In genomic region chr8:35224053-35224924, GRCm38 (mm10) we compare ENCODE assay signal across 23 mouse cellular contexts.
DNase-seq lines count a peak whose midpoint lies in the region; ATAC-seq and TF ChIP-seq lines count a peak whose summit lies in the region.
"Had no signal": no experiment of that assay in that cellular context is flagged by ENCODE, and none has a peak within 500 bp of the region (broad histone marks: within the 10 kb centered on the region; RNA-seq: fewer than 3 reads in every experiment).

No protein-coding gene starts in this region.

- no peaks in the 10 kb centered on the region for H3K36me3 ChIP-seq in kidney, embryonic 14.5 days (ENCODE audit: control insufficient read depth, insufficient read depth, low read length)
- no peaks in the 10 kb centered on the region for H3K36me3 ChIP-seq in lung, postnatal 0 days (ENCODE audit: insufficient read depth, low read length)
- H3K36me3 ChIP-seq in embryonic facial prominence, embryonic 15.5 days: no peaks in the 10 kb centered on the region
- H3K36me3 ChIP-seq in stomach, embryonic 15.5 days: no peaks in the 10 kb centered on the region
- H3K36me3 ChIP-seq: G1E; heart, embryonic 13.5 days; hindbrain, embryonic 13.5 days; limb, embryonic 12.5 days; liver, embryonic 13.5 days; neural tube, embryonic 15.5 days had no signal

- no peak overlapping the region for H3K27ac ChIP-seq in kidney, embryonic 14.5 days (ENCODE audit: low read depth, low read length)
- H3K27ac ChIP-seq in lung, postnatal 0 days (ENCODE audit: low read length): no peak overlapping the region
- 0 out of 2 replicates have a peak overlapping the region, but pooled peaks have one; percentile 22 for H3K27ac ChIP-seq in embryonic facial prominence, embryonic 15.5 days (replicated peaks)
- H3K27ac ChIP-seq in stomach, embryonic 15.5 days: peak overlapping the region; percentile 64
- H3K27ac ChIP-seq: forebrain, embryonic 13.5 days; heart, embryonic 13.5 days; hindbrain, embryonic 13.5 days; limb, embryonic 12.5 days; liver, embryonic 13.5 days; neural tube, embryonic 15.5 days had no signal

- no peaks in the 10 kb centered on the region for H3K27me3 ChIP-seq in kidney, embryonic 14.5 days (ENCODE audit: control insufficient read depth, insufficient read depth, low read length)
- no peaks in the 10 kb centered on the region for H3K27me3 ChIP-seq in lung, postnatal 0 days (replicated peaks; ENCODE audit: insufficient read depth, low read length)
- peaks cover 14% of the 10 kb centered on the region for H3K27me3 ChIP-seq in embryonic facial prominence, embryonic 15.5 days
- H3K27me3 ChIP-seq in stomach, embryonic 15.5 days (replicated peaks): no peaks in the 10 kb centered on the region
- H3K27me3 ChIP-seq: forebrain, embryonic 13.5 days; heart, embryonic 13.5 days; hindbrain, embryonic 13.5 days; limb, embryonic 12.5 days; liver, embryonic 13.5 days; neural tube, embryonic 15.5 days had no signal

- peak; percentile 43; the same call in 1 of the 2 replicates for ATAC-seq in kidney, embryonic 14.5 days (ENCODE audit: low FRiP score, low TSS enrichment)
- peak; percentile 88 for ATAC-seq in lung, postnatal 0 days
- ATAC-seq in embryonic facial prominence, embryonic 15.5 days (ENCODE audit: insufficient number of reproducible peaks, low FRiP score, low TSS enrichment, low read depth): no peak
- peak; percentile 97 for ATAC-seq in stomach, embryonic 15.5 days (ENCODE audit: insufficient read depth, low FRiP score, low read depth)
- no peak for ATAC-seq in erythroblast, adult 5-6 weeks (replicated peaks; ENCODE audit: low FRiP score, poor library complexity, severe bottlenecking)
- ATAC-seq: CD4-positive, CD25-positive, alpha-beta regulatory T cell, adult 4 months; forebrain, embryonic 13.5 days; midbrain, embryonic 16.5 days had no signal

- H3K4me2 ChIP-seq in kidney, embryonic 14.5 days (replicated peaks; ENCODE audit: low read depth, low read length): no peak overlapping the region
- peak overlapping the region; percentile 29 for H3K4me2 ChIP-seq in lung, postnatal 0 days (replicated peaks; ENCODE audit: low read depth, low read length)
- no peak overlapping the region for H3K4me2 ChIP-seq in embryonic facial prominence, embryonic 15.5 days (replicated peaks)
- H3K4me2 ChIP-seq in stomach, embryonic 15.5 days: no peak overlapping the region; the same call in 1 of the 2 replicates
- H3K4me2 ChIP-seq: forebrain, embryonic 13.5 days; heart, embryonic 13.5 days; hindbrain, embryonic 13.5 days; limb, embryonic 12.5 days; liver, embryonic 13.5 days; neural tube, embryonic 15.5 days had no signal

- H3K9me3 ChIP-seq in kidney, embryonic 14.5 days (ENCODE audit: control insufficient read depth, low read length): no peaks in the 10 kb centered on the region
- no peaks in the 10 kb centered on the region for H3K9me3 ChIP-seq in lung, postnatal 0 days (ENCODE audit: low read length)
- no peaks in the 10 kb centered on the region for H3K9me3 ChIP-seq in embryonic facial prominence, embryonic 15.5 days (replicated peaks)
- no peaks in the 10 kb centered on the region for H3K9me3 ChIP-seq in stomach, embryonic 15.5 days
- H3K9me3 ChIP-seq: forebrain, embryonic 13.5 days; heart, embryonic 13.5 days; hindbrain, embryonic 13.5 days; limb, embryonic 12.5 days; liver, embryonic 13.5 days; neural tube, embryonic 15.5 days had no signal

- H3K4me1 ChIP-seq in kidney, embryonic 14.5 days (ENCODE audit: control insufficient read depth, insufficient read depth, low read length): 0 out of 2 replicates have a peak, but pooled peaks cover 3% of the 10 kb centered on the region
- H3K4me1 ChIP-seq in lung, postnatal 0 days (ENCODE audit: insufficient read depth, low read depth, low read length): no peaks in the 10 kb centered on the region
- H3K4me1 ChIP-seq in embryonic facial prominence, embryonic 15.5 days: peaks cover 19% of the 10 kb centered on the region
- no peaks in the 10 kb centered on the region; the same call in 1 of the 2 replicates for H3K4me1 ChIP-seq in stomach, embryonic 15.5 days
- H3K4me1 ChIP-seq: forebrain, embryonic 13.5 days; heart, embryonic 13.5 days; hindbrain, embryonic 13.5 days; liver, embryonic 13.5 days had no signal

- peak; percentile 19; the same call in 1 of the 2 replicates for TF ChIP-seq EP300 in lung, postnatal 0 days (IDR thresholded peaks at IDR 0.05)

- 56% methylated on average over 18 of the region's 18 CpGs for WGBS in kidney, embryonic 14.5 days
- WGBS in lung, postnatal 0 days: 50% methylated on average over 18 of the region's 18 CpGs
- WGBS in embryonic facial prominence, embryonic 15.5 days: 72% methylated on average over 18 of the region's 18 CpGs
- WGBS in stomach, embryonic 15.5 days: 55% methylated on average over 18 of the region's 18 CpGs

- DNase-seq in kidney, postnatal 4 days: no peak
- peak; percentile 60 for DNase-seq in lung, postnatal 0 days (ENCODE audit: low spot score)
- DNase-seq in lung, adult 18-20 months: no peak
- no peak for DNase-seq in ovary, adult 18-20 months (ENCODE audit: low spot score)
- DNase-seq: cerebellum, adult 18-20 months; cerebellum, postnatal 25 days; kidney, adult 11 months; kidney, postnatal 36 days; liver, embryonic 13.5 days; right cerebral cortex, postnatal 25 days had no signal

- H3K9ac ChIP-seq in kidney, embryonic 14.5 days (ENCODE audit: low read depth, low read length): no peak overlapping the region
- H3K9ac ChIP-seq in lung, postnatal 0 days (replicated peaks; ENCODE audit: low read depth): no peak overlapping the region
- no peak overlapping the region for H3K9ac ChIP-seq in embryonic facial prominence, embryonic 15.5 days
- H3K9ac ChIP-seq in stomach, embryonic 15.5 days: no peak overlapping the region
- H3K9ac ChIP-seq: forebrain, embryonic 13.5 days; heart, embryonic 13.5 days; hindbrain, embryonic 13.5 days; limb, embryonic 12.5 days; liver, embryonic 13.5 days; neural tube, embryonic 15.5 days had no signal

- no peak for TF ChIP-seq CTCF in lung, postnatal 0 days (IDR thresholded peaks at IDR 0.05)

- no peak overlapping the region for H3K4me3 ChIP-seq in kidney, embryonic 14.5 days (ENCODE audit: low read length)
- H3K4me3 ChIP-seq in lung, postnatal 0 days (ENCODE audit: low read depth, low read length): no peak overlapping the region
- H3K4me3 ChIP-seq in embryonic facial prominence, embryonic 15.5 days (replicated peaks): no peak overlapping the region
- H3K4me3 ChIP-seq in stomach, embryonic 15.5 days (replicated peaks): no peak overlapping the region
- H3K4me3 ChIP-seq: erythroblast, embryonic 14.5 days; forebrain, embryonic 13.5 days; heart, embryonic 13.5 days; hindbrain, embryonic 13.5 days; limb, embryonic 12.5 days; liver, embryonic 13.5 days; neural tube, embryonic 15.5 days had no signal

Comparison
In these comparisons a context has a peak if more than half of its experiments do, and no peak if none do; other contexts are left out.
1. ATAC-seq: peak in kidney, embryonic 14.5 days (single experiment), lung, postnatal 0 days (single experiment) and stomach, embryonic 15.5 days (single experiment); none in embryonic facial prominence, embryonic 15.5 days (single experiment) and erythroblast, adult 5-6 weeks (single experiment).
2. H3K27ac ChIP-seq: peak in embryonic facial prominence, embryonic 15.5 days (single experiment) and stomach, embryonic 15.5 days (single experiment); none in kidney, embryonic 14.5 days (single experiment) and lung, postnatal 0 days (single experiment).